Mouse (Mus musculus): ENCODE data around the gene Rsl24d1. TPM values are rescaled to one million over a fixed set of nuclear protein-coding genes. Genes with fewer than 3 reads are reported as not detected.
A peak's percentile ranks its signal among the peaks of the same experiment; 100 is the strongest.
"Not testable (repeated sequence)": the region's sequence is repeated elsewhere in the genome, so short reads cannot be mapped to it uniquely, and the experiment has no call there.

Gene Rsl24d1
- 40.0 and 41.0 TPM in 2 replicates for polyA plus RNA-seq (2015; fragmentation: Nextera tagmentation; extraction: Ambion mirVana)

DNA sequence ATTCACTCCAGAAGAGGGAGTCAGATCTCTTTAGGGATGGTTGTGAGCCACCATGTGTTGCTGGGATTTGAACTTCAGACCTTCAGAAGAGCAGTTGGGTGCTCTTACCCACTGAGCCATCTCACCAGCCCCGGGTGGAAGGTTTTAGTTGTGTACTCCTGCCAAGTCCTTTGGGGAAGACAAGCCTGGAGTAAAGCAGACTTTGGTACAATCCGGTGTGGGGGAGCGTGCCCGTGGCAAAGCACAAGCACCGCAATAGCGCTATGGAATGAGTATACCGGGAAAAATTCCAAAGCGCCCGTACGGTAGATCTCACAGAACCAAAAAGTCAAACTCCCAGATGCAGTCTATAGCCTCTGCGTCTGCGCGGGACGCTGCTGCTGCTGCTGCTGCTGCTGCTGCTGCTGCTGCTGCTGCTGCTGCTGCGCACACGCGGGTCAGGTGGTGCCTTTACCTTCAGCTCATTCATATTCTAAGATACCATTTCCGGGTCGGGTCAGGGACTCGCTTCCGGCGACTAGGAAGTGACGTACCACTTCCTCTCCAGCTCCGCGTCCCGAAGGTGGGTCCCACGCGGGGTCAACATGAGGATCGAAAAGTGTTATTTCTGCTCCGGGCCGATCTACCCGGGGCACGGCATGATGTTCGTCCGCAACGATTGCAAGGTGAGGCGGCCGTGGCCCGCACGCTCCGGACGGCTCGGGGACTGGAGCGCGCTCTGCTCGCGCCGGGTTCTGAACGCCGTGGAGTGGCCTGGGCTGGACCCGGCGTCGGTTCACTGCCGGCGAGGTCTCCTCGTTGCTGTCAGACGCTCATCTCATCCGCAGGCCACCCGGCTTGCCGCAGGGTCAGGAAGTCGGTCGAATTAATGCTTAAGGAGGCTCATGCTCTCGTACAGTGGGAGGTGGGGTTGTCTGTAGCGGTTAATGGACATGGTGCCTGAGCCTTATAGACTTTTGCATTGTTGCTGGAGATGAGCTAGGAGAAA is at the start of gene Rsl24d1:
Rsl24d1 (plus strand) TSS at position 508 of the 988 bp plus-strand sequence.
- Histone ChIP-seq H3K9ac (peak within 1 kb of the TSS; percentile 72), H3K4me1 (replicated peaks) (peaks cover 25% of the 10 kb centered on the region), H3K27me3 (no peaks in the 10 kb centered on the region), H3K4me3 (replicated peaks) (peak within 1 kb of the TSS; percentile 89), H3K27ac (replicated peaks) (peak within 1 kb of the TSS; percentile 72), H3K4me2 (peak within 1 kb of the TSS; percentile 78), H3K9me3 (replicated peaks) (no peaks in the 10 kb centered on the region), H3K36me3 (replicated peaks) (peaks cover 26% of the 10 kb centered on the region)
- peak; percentile 89 for ATAC-seq (ENCODE audit: insufficient read depth)
- whole genome bisulfite sequencing (ENCODE audit: insufficient replicate concordance): under 1% methylated on average over 64 of the region's 64 CpGs

DNA sequence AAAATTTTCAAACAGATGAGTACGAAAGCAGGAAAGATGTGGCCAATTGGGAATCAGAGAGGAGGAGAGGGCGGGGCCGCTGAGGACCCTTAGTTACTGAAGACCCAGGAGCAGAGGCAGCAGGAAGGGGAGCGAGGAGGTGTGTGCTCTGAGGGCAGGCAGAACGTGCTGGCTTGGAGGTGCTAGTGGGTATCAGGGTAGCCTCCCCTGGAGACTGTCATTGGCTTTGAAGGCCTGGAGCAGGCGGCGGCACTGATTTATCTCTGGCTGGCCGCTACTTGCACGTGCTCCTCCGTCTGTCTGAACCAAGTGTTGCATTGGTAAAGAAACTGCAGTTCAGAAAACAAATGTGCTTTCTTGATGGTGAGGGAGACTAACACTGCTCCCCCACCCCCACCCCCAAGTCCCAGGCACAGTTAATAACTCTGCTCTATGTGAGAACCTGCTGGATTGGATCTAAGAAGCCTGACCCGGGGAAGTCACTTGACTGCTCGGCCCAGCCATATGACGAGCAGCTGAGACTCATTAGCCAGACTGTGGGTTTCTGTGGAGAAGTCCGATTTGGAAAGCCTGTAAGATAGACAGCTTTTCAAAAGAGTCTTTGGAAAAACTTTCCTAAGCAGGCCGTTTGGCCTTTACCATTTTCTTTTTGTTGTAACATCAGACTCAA is 49.5 kb upstream of the Rsl24d1 start:
- Histone ChIP-seq H3K9me3 (replicated peaks) (no peaks in the 10 kb centered on the region), H3K27me3 (no peaks in the 10 kb centered on the region), H3K9ac (no peak overlapping the region), H3K4me3 (replicated peaks) (no peak overlapping the region), H3K36me3 (replicated peaks) (no peaks in the 10 kb centered on the region), H3K27ac (replicated peaks) (no peak overlapping the region), H3K4me2 (no peak overlapping the region), H3K4me1 (replicated peaks) (peaks cover 16% of the 10 kb centered on the region)
- ATAC-seq (ENCODE audit: insufficient read depth): no peak
- 62% methylated on average over 15 of the region's 15 CpGs for WGBS (ENCODE audit: insufficient replicate concordance)

DNA sequence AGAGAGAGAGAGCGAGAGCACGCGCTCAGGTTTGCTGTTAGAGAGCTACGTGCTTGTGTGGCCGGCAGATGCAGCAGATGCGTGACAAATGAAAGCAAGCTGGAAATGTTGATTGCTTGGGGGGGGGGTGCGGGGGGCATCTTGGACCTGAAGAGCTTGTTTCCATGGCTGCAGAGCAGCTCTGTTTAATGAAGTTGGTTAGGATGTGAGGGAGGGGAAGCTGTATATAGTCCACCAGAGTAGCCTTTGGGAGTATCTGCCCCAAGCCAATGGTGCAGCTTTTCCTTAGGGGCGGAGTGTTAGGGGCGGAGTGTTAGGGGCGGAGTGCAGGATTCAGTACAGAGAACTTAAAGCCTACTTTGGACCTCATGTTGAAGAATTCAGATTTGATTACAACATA is 46.1 kb upstream of the Rsl24d1 start:
- no peaks in the 10 kb centered on the region for H3K27me3 ChIP-seq
- H3K4me3 ChIP-seq (replicated peaks): 0 out of 2 replicates have a peak overlapping the region, but pooled peaks have one; percentile 7
- 24% methylated on average over 10 of the region's 10 CpGs for WGBS (ENCODE audit: insufficient replicate concordance)
- H3K4me2 ChIP-seq: peak overlapping the region; percentile 33; the same call in 1 of the 2 replicates
- no peak overlapping the region for H3K27ac ChIP-seq (replicated peaks)
- no peaks in the 10 kb centered on the region for H3K36me3 ChIP-seq (replicated peaks)
- H3K4me1 ChIP-seq (replicated peaks): peaks cover 20% of the 10 kb centered on the region
- no peak overlapping the region for H3K9ac ChIP-seq
- H3K9me3 ChIP-seq (replicated peaks): no peaks in the 10 kb centered on the region
- no peak for ATAC-seq (ENCODE audit: insufficient read depth)

DNA sequence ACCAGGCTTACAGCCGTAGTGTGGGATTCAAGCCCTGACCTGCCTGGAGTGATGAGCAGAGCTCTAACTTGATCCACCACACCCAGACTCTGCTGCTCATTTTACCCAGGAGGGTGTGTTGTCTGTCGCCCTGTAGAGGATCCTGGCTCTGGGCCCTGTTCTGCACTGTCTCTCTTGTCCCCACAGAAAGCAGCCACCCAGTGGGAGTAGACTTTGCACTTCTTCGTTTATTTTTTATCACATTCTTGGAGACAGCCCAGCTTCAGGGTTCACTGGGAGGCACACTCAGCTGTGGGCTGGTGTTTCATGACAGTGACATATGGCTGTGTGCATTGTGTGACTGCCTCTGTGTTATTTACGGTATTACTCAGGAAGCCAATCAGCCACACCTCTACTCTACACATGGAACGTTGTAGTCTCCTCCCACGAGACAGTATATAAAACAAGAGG is 45.0 kb upstream of the Rsl24d1 start:
- H3K4me3 ChIP-seq (replicated peaks): no peak overlapping the region
- no peaks in the 10 kb centered on the region for H3K36me3 ChIP-seq (replicated peaks)
- ATAC-seq (ENCODE audit: insufficient read depth): peak; percentile 31
- no peak overlapping the region for H3K4me2 ChIP-seq
- peak overlapping the region; percentile 51; the same call in 1 of the 2 replicates for H3K27ac ChIP-seq (replicated peaks)
- H3K4me1 ChIP-seq (replicated peaks): peaks cover 20% of the 10 kb centered on the region
- WGBS (ENCODE audit: insufficient replicate concordance): 19% methylated on average over 6 of the region's 6 CpGs
- no peaks in the 10 kb centered on the region for H3K9me3 ChIP-seq (replicated peaks)
- H3K27me3 ChIP-seq: no peaks in the 10 kb centered on the region
- H3K9ac ChIP-seq: no peak overlapping the region

DNA sequence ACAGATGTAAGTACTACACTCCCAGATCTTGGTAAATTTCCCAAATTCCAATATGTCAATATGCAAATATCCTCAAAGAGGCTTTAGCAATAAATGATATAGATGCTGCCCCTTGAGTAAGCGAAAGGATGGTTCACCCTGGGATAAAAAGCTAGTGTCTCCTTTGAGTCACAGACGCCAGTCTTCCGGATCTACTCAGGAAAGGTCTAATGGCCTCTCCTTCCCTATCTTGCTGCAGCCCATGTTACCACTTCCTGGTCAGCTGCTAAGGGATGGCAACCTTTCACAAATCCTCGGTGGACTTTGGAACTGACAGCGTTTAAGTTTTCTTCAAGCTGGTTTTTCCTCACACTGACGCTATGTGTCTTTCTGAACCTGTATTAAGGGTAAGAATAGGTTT is 44.5 kb upstream of the Rsl24d1 start:
- no peaks in the 10 kb centered on the region for H3K27me3 ChIP-seq
- ATAC-seq (ENCODE audit: insufficient read depth): no peak
- H3K9me3 ChIP-seq (replicated peaks): no peaks in the 10 kb centered on the region
- no peaks in the 10 kb centered on the region for H3K36me3 ChIP-seq (replicated peaks)
- no peak overlapping the region for H3K4me3 ChIP-seq (replicated peaks)
- H3K4me2 ChIP-seq: no peak overlapping the region
- peaks cover 20% of the 10 kb centered on the region for H3K4me1 ChIP-seq (replicated peaks)
- 24% methylated on average over 6 of the region's 6 CpGs for WGBS (ENCODE audit: insufficient replicate concordance)
- H3K9ac ChIP-seq: no peak overlapping the region
- H3K27ac ChIP-seq (replicated peaks): no peak overlapping the region

DNA sequence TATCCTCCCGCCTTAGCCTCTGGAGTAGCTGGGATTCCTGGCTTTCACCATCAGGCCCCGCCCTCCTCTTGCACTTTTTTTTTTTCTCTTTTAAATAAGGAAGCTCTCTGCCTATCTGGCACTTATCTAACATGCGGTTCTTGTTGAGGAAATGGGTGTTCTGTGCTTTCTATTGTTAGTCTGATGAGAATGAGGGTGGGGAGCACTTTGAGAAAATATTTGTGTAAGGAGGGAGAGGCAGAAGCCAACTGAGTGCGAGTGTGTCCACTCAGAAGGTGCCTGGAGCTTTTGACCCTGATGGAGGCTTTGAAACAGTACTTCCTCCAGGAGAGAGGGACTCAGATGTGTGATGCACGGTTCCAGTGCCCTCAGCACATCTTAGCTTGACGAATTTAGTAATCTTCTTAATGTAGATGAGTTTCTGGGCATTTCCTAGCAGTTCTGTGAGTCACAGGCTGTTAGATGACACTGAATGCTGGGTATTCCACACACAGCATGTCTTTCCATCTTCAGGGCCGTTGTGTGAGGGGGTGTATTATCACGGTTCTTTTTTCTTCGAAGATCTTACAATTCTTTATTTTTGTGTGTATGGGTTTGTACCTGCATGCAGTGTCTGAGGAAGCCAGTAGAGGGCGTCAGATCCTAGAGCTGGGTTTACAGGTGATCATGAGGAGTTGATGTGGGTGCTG is 42.1 kb upstream of the Rsl24d1 start:
- peaks cover 20% of the 10 kb centered on the region for H3K4me1 ChIP-seq (replicated peaks)
- H3K9me3 ChIP-seq (replicated peaks): no peaks in the 10 kb centered on the region
- H3K9ac ChIP-seq: no peak overlapping the region
- no peak overlapping the region for H3K4me3 ChIP-seq (replicated peaks)
- 29% methylated on average over 10 of the region's 10 CpGs for WGBS (ENCODE audit: insufficient replicate concordance)
- H3K4me2 ChIP-seq: no peak overlapping the region
- no peaks in the 10 kb centered on the region for H3K27me3 ChIP-seq
- H3K27ac ChIP-seq (replicated peaks): no peak overlapping the region
- no peak for ATAC-seq (ENCODE audit: insufficient read depth)
- no peaks in the 10 kb centered on the region for H3K36me3 ChIP-seq (replicated peaks)

DNA sequence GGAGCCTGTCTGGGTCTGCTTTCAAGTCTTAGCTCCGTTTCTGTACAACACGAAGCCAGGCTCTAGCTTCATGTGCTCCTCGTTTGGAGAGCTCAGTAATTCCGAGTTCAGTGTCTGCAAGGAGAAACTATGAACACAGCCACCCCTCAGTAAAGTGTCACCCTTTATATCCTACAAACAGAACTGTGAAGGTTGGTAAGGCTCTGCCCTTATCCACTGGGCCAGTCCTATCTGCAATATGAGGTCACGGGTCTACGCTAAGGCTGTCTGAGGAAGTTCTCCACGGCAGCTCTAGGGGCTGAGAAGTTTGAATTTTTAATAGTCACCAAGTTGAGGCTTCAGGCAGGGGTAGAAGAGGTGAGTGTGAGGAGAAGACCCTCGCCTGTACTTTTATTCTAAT is 40.8 kb upstream of the Rsl24d1 start:
- Histone ChIP-seq H3K27me3 (no peaks in the 10 kb centered on the region), H3K4me3 (replicated peaks) (no peak overlapping the region), H3K27ac (replicated peaks) (0 out of 2 replicates have a peak overlapping the region, but pooled peaks have one; percentile 21), H3K9me3 (replicated peaks) (no peaks in the 10 kb centered on the region), H3K4me1 (replicated peaks) (peaks cover 15% of the 10 kb centered on the region), H3K4me2 (no peak overlapping the region), H3K36me3 (replicated peaks) (no peaks in the 10 kb centered on the region), H3K9ac (no peak overlapping the region)
- no peak for ATAC-seq (ENCODE audit: insufficient read depth)
- WGBS (ENCODE audit: insufficient replicate concordance): 36% methylated on average over 8 of the region's 8 CpGs

DNA sequence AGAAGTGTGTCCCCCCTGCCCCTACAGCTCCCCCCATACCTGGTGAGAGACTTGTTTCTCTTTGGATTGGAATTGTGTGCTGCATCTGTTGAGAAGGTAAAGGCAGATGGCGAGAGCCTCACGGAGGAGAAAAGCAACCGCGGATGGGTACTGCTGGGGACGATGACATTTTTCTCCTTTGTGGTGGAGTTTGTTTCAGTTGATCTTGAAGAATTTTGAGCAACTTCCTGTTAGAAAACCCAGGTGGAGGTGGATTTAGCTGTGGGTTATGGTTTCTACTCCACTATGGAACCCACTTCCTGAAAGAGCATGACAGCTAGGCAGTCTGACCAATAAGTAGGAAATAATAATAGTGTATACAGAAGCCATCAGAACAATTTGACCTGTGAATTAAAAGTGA is 40.1 kb upstream of the Rsl24d1 start:
- Histone ChIP-seq H3K36me3 (replicated peaks) (no peaks in the 10 kb centered on the region), H3K9me3 (replicated peaks) (no peaks in the 10 kb centered on the region), H3K4me1 (replicated peaks) (peaks cover 7% of the 10 kb centered on the region), H3K27me3 (no peaks in the 10 kb centered on the region), H3K4me2 (no peak overlapping the region), H3K9ac (no peak overlapping the region), H3K27ac (replicated peaks) (peak overlapping the region; percentile 21; the same call in 1 of the 2 replicates), H3K4me3 (replicated peaks) (no peak overlapping the region)
- no peak for ATAC-seq (ENCODE audit: insufficient read depth)
- WGBS (ENCODE audit: insufficient replicate concordance): 34% methylated on average over 5 of the region's 5 CpGs

DNA sequence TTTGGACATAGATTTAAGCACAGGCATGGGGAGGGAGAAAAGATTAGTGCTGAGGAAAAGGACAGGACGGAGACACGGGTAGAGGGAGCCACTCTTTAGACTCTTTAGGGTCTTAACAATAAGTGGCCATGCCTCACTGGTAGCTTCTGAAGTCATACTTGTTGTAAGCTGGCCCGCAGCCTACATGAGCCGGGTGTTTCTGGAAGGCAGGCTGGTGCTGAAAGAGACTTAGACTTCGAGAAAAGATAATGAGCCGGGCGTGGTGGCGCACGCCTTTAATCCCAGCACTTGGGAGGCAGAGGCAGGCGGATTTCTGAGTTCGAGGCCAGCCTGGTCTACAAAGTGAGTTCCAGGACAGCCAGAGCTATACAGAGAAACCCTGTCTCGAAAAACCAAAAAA is 33.9 kb upstream of the Rsl24d1 start:
- H3K27me3 ChIP-seq; H3K4me2 ChIP-seq; H3K27ac ChIP-seq (replicated peaks); H3K9ac ChIP-seq; H3K4me3 ChIP-seq (replicated peaks); H3K36me3 ChIP-seq (replicated peaks); H3K4me1 ChIP-seq (replicated peaks); ATAC-seq (ENCODE audit: insufficient read depth); H3K9me3 ChIP-seq (replicated peaks): not testable (repeated sequence)
- 67% methylated on average over 11 of the region's 12 CpGs for WGBS (ENCODE audit: insufficient replicate concordance)

DNA sequence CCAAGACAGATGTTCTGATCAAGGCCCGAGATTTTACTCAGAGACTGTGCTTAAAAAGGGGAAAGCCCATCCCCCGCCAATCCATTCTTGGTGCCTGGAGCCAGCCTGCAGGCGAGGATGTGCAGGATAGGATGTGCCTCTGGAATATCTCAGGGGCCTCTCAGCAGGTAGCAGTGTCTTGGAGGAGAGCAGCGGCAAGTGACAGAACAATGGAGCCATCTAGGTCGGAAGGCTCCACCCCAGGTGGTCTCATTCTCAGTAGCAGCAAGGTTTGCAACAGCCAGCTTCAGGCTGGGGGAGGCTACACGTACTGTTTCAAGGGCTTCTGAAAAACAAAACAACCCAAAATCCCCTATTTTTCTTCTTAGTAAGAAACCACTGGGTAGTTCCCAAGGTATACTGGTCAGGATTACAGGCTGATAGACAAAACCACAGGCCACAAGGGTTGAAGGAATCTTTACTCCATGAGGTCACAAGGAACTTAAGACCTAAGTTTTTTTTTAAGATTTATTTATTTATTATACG is 33.4 kb upstream of the Rsl24d1 start:
- 57% methylated on average over 7 of the region's 7 CpGs for WGBS (ENCODE audit: insufficient replicate concordance)
- Histone ChIP-seq H3K27ac (replicated peaks) (no peak overlapping the region), H3K36me3 (replicated peaks) (no peaks in the 10 kb centered on the region), H3K9me3 (replicated peaks) (no peaks in the 10 kb centered on the region), H3K4me1 (replicated peaks) (no peaks in the 10 kb centered on the region), H3K4me2 (no peak overlapping the region), H3K9ac (no peak overlapping the region), H3K27me3 (no peaks in the 10 kb centered on the region), H3K4me3 (replicated peaks) (no peak overlapping the region)
- ATAC-seq (ENCODE audit: insufficient read depth): no peak
